Mouse (Mus musculus): Measurements from ENCODE around the gene Svep1. TPM values are rescaled to one million over a fixed set of nuclear protein-coding genes. Genes with fewer than 3 reads are reported as not detected.

The Svep1 gene
- total RNA-seq, 2 experiments from 2014 or later: 20.8 to 24.5 TPM

Other genes starting within 250 kb of the Svep1 start
- gene Txndc8, start 197.7 kb downstream of the Svep1 start, total RNA-seq (2021): not detected
- gene Musk, start 79.1 kb upstream of the Svep1 start, total RNA-seq (2021): 10 to 100 TPM; 32.5 to 33.5 TPM

All from gastrocnemius, postnatal 4 days (tissue).